Mouse (Mus musculus): ENCODE results near the gene Btbd35f28.
"Not testable (repeated sequence)": the region's sequence is repeated elsewhere in the genome, so short reads cannot be mapped to it uniquely, and the experiment has no call there.

Gene Btbd35f28

DNA sequence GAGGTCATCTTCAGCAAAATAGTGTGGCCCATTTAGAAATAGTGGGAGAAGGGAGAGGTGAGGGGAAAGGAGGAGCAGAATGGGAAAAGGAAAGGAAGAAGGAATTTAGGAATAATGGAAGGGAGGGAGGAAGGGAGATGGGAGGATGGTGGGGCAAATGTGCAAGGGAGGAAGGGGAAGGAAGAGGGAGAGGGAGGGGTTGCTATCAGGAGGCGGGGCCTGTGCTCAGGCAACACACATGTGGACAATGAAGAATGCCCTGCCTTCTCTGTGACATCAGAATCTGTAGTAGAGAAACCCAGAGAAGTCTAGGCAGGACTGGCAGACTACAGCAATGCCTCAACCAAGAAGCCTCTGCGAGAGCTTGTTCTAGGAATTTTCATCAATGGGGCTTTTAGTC is at the start of gene Btbd35f28:
Gene Btbd35f28, plus strand, starts transcription at position 301 of the 400 bp plus-strand sequence.
- not testable (repeated sequence) for DNase-seq (ENCODE audit: low spot score)
